Mouse (Mus musculus): ENCODE results near the gene Ebpl. TPM values are rescaled to one million over a fixed set of nuclear protein-coding genes. Genes with fewer than 3 reads are reported as not detected.

Ebpl gene
- polyA plus RNA-seq, 1 experiment from 2014 or later = 10.6 TPM

GRCm38 (mm10) chr14:61290664-61291063 lies 69.6 kb downstream of the Ebpl start:
- Histone ChIP-seq H3K27me3 (no peaks in the 10 kb centered on the region), H3K9me3 (replicated peaks) (no peaks in the 10 kb centered on the region), H3K4me2 (no peak overlapping the region), H3K27ac (no peak overlapping the region), H3K4me1 (no peaks in the 10 kb centered on the region), H3K4me3 (replicated peaks) (no peak overlapping the region), H3K36me3 (no peaks in the 10 kb centered on the region), H3K9ac (no peak overlapping the region)
- 55% methylated on average over 3 of the region's 3 CpGs for WGBS
- no peak for ATAC-seq (replicated peaks; ENCODE audit: low FRiP score)

DNA sequence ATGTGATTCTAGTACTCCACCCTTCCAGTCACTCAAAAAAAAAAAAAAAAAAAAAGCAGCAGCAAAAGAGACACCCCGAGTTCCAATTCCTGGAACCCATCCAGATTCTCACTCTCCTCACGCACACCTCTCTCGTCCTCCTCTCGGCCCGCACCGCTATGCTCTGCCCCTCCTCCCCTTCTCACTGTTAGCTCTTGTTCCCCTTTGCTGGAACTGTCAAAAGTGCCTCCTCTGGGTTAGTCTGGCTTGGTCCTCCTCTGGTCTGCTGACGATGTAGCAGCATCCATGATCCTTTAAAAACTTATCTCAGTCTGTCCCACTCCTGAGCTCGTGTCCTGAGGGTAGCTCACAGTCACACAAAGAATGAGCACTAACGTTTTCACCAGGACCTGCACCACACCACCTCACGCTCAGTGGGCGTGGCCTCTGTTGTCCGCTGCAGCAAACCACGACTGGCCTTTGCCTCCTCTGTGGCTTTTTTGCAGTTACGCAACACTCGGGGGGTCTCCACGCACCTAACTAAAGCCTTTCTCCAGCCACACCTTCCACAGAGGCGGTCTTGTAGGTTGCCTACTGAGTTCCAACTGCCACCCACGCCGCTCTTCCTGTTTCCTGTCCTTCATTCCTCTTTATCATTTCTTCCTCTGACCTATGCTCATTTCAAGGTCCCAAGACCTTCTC lies 71.5 kb downstream of the Ebpl start:
- H3K4me1 ChIP-seq = no peaks in the 10 kb centered on the region
- ATAC-seq (replicated peaks; ENCODE audit: low FRiP score) = no peak
- no peaks in the 10 kb centered on the region for H3K9me3 ChIP-seq (replicated peaks)
- H3K27me3 ChIP-seq = no peaks in the 10 kb centered on the region
- no peak overlapping the region for H3K27ac ChIP-seq
- H3K4me2 ChIP-seq = no peak overlapping the region
- H3K36me3 ChIP-seq = no peaks in the 10 kb centered on the region
- H3K9ac ChIP-seq = no peak overlapping the region
- H3K4me3 ChIP-seq (replicated peaks) = no peak overlapping the region
- WGBS = 74% methylated on average over 19 of the region's 19 CpGs

Other genes starting within 250 kb of the Ebpl start
- 1.9 and 2.2 TPM in 2 replicates for gene Sacs, start 222.0 kb downstream of the Ebpl start, polyA plus RNA-seq (2015; fragmentation: Nextera tagmentation; extraction: Ambion mirVana)
- gene Sgcg, start 101.9 kb downstream of the Ebpl start, polyA plus RNA-seq (2015; fragmentation: Nextera tagmentation; extraction: Ambion mirVana) = 1.1 and 1.8 TPM in 2 replicates
- gene Arl11, start 50.7 kb downstream of the Ebpl start, polyA plus RNA-seq (2015; fragmentation: Nextera tagmentation; extraction: Ambion mirVana) = 0.82 and 0.84 TPM in 2 replicates
- 48.4 and 48.8 TPM in 2 replicates for gene Kpna3, start 79.4 kb upstream of the Ebpl start, polyA plus RNA-seq (2015; fragmentation: Nextera tagmentation; extraction: Ambion mirVana)
- 20.8 and 24.4 TPM in 2 replicates for gene Spryd7, start 196.4 kb upstream of the Ebpl start, polyA plus RNA-seq (2015; fragmentation: Nextera tagmentation; extraction: Ambion mirVana)
- 16.0 and 16.3 TPM in 2 replicates for gene Trim13, start 237.8 kb upstream of the Ebpl start, polyA plus RNA-seq (2015; fragmentation: Nextera tagmentation; extraction: Ambion mirVana)
- gene Kcnrg, start 247.0 kb upstream of the Ebpl start, polyA plus RNA-seq (2015; fragmentation: Nextera tagmentation; extraction: Ambion mirVana) = 0.57 and 0.72 TPM in 2 replicates